Mouse (Mus musculus) bone marrow, adult 2 months (tissue): ENCODE data around the gene Atp9a.

Source experiments
- CTCF ChIP-seq: fragments of 200-500 bp; IDR thresholded peaks from 2 replicates; pipeline ENCODE4 v1.5.1; 2011; ENCODE audit warnings: low read length, control low read depth; ENCODE audit not compliant: control insufficient read depth, insufficient read depth
- POLR2A ChIP-seq: fragments of 200-500 bp; IDR thresholded peaks from 2 replicates; pipeline ENCODE4 v1.6.1; 2011; ENCODE audit warnings: low read depth, mild to moderate bottlenecking, control low read depth, low read length, borderline replicate concordance; ENCODE audit not compliant: control insufficient read depth

GRCm38 (mm10) chr2:168660344-168660743, 81.9 kb downstream of the Atp9a start:
- TF ChIP-seq POLR2A = no peak
- TF ChIP-seq CTCF = peak; percentile 51
